Mouse (Mus musculus) left cerebral cortex, adult 2 months (tissue): Measurements from ENCODE around the gene 1700007K13Rik. TPM values are rescaled to one million over a fixed set of nuclear protein-coding genes. Genes with fewer than 3 reads are reported as not detected.
A peak's percentile ranks its signal among the peaks of the same experiment; 100 is the strongest.

ENCODE experiments used
- DNase-seq, 2 experiments: peaks; one replicate each; pipeline ENCODE4 v3.0.0; 2021 to 2022; ENCODE audit warnings: low spot score in 2 of 2, mixed read lengths in 1 of 2; ENCODE audit errors: extremely low spot score in 1 of 2
- H3K27ac ChIP-seq: fragments of 200-600 bp; 2 replicates; pipeline ENCODE4 v1.8.1; 2022
- H3K4me3 ChIP-seq: fragments of 200-600 bp; 2 replicates; pipeline ENCODE4 v1.8.1; 2022
- CTCF ChIP-seq: fragments of 200-600 bp; IDR thresholded peaks from 2 replicates; pipeline ENCODE4 v1.8.1; 2022; ENCODE audit warnings: antibody characterized with exemption, mild to moderate bottlenecking, moderate library complexity
- intact Hi-C: fragments of 180-260 bp; cut with DNase I; formaldehyde crosslinking; loops from one replicate; pipeline ENCODE4 v1.15.1; 2025
- total RNA-seq, 2 experiments: library from RNA; stranded (reverse); gene quantifications; 2 replicates each; pipeline ENCODE4 v1.2.3; 2021

1700007K13Rik gene
- total RNA-seq, 2 experiments from 2014 or later, result 4.2 TPM

DNA sequence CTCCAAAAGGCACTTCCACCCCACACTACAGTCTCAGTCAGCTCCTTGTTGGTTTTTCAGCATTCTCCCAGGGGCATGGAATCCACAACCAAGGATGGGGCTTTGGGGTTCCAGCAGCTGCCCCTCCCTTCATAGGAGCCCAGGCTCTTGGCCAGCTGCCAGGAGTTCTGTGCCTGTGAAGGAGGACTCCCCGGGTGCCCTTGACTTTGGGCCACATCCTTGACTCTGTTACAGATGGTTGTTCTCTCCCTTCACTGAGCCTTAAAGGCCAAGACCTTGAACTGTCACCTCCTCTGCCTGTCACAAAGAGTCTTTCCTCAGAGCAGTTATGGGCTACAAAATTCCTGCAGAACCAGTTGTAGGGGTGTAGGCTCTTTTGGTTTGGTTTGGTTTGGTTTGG is 33.3 kb downstream of the 1700007K13Rik start:
- Histone ChIP-seq H3K27ac (no peak overlapping the region), H3K4me3 (no peak overlapping the region)
- intact Hi-C loops, result no loop called here
- no peak for TF ChIP-seq CTCF
- DNase-seq, result no peak

DNA sequence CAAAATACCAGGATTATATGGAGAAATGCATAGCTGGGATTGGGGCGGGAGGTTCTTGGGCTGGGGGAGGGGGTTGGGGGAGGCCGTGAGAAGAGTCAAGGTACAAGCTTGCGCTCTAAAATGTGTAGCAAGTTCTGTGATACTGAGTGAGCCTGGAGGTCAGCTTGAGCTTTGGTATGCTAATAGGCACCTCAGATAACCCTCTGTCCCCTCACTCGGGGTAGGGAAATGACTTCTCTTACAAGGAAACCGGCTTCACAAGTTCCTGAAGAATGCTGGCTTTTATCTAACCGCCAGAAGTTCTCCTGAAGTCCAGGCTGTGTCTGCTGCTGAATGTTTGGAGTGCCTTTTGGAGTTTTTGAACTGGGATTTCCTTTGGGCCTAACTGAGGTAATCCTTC is 35.3 kb downstream of the 1700007K13Rik start:
- intact Hi-C loops, result no loop called here
- no peak for DNase-seq

DNA sequence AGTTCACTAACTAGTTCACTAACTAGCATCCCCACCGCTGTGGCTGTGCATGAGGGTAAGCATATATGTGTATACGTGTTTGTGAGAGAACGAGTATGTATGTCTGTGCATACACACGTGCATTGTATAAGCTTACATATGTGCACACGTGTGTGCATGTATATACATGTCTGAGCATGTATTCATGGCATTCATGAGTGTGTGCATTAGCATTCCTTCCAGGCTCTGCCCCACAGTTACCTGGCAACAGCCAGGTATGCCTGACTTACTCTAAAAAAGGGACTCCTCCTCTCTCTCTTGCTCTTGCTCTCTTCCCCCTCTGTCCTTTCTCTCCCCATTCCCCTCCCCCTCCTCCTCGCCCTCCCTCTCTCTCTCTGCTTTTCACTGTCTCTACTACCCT is 38.9 kb downstream of the 1700007K13Rik start:
- no peak for TF ChIP-seq CTCF
- no peak overlapping the region for H3K27ac ChIP-seq
- intact Hi-C loops, result loop anchor here (10.0 kb wide), 1 partner anchor 872 kb away; no protein-coding TSS in a partner anchor
- no peak for DNase-seq
- no peak overlapping the region for H3K4me3 ChIP-seq

More for the DNA sequence above, 35.3 kb downstream of the 1700007K13Rik start:
- no peak overlapping the region for H3K4me3 ChIP-seq
- TF ChIP-seq CTCF, result no peak
- H3K27ac ChIP-seq, result no peak overlapping the region

DNA sequence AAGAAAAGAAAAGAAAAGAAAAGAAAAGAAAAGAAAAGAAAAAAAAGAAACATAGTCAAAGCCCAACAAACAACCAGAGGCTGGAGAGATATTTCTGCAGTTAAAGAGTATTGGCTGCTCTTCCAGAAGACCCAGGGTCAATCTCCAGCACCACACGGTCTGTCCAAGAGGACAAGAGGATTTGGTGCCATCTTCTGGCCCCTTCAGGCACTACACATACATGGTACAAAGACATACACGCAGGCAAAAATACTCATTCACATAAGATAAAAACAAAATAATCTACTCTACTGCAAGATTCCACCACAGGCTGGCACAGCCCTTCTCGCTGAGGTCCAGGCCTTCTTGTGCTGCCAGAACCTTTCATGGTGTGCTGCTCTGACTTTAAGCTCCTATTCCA is 43.0 kb downstream of the 1700007K13Rik start:
- H3K4me3 ChIP-seq, result no peak overlapping the region
- intact Hi-C loops, result loop anchor here (10.0 kb wide), 1 partner anchor 868 kb away; no protein-coding TSS in a partner anchor
- TF ChIP-seq CTCF, result peak; percentile 59
- H3K27ac ChIP-seq, result no peak overlapping the region
- DNase-seq, result no peak

DNA sequence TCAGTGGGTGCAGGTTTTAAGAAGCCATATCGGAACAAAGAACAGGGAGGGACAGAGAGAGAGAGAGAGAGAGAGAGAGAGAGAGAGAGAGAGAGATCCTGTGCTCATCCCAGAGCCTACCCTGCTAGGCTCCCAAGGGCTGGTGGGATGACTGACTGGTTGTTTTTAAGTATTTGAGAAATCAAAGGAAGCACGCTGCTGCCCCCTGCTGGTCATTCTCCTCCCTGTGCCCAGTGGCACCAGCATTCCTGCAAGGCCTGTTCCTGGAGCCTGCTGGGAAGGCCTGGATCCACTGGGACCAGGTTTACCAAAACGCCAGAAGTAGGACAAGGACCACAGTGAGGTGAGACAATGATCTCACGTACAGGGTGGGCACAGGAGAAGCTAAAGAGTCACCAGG is 46.2 kb downstream of the 1700007K13Rik start:
- peak; percentile 90 for TF ChIP-seq CTCF
- H3K4me3 ChIP-seq, result no peak overlapping the region
- H3K27ac ChIP-seq, result no peak overlapping the region
- DNase-seq, result peak; percentile 89 to 96
- intact Hi-C loops, result loop anchor here (1.0 to 10.0 kb wide), 3 partner anchors 435 to 865 kb away; no protein-coding TSS in a partner anchor

DNA sequence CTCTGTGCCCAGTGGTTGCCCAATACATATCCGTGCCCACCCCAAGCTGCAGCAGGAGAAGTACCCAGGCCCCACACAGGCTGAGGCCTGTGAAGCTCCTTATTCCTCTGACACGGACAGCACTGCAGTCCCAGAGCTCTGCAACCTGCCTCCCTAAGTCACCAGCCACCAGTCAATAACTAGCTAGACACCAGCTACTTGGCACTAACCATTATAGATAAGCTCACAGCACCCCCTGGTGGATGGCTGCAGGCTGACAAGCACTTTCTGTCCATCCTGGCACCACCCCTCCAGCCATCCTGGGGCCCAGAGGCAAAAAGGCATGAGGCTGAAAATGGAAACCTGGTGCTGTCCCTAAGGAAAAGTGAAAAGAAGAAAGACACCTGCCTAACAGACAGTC is 48.1 kb downstream of the 1700007K13Rik start:
- no peak overlapping the region for H3K4me3 ChIP-seq
- H3K27ac ChIP-seq, result no peak overlapping the region; the same call in 1 of the 2 replicates
- DNase-seq, result peak; percentile 84 to 94
- TF ChIP-seq CTCF, result peak; percentile 93
- intact Hi-C loops, result loop anchor here (1.0 kb wide), 2 partner anchors 214 to 492 kb away; no protein-coding TSS in a partner anchor

DNA sequence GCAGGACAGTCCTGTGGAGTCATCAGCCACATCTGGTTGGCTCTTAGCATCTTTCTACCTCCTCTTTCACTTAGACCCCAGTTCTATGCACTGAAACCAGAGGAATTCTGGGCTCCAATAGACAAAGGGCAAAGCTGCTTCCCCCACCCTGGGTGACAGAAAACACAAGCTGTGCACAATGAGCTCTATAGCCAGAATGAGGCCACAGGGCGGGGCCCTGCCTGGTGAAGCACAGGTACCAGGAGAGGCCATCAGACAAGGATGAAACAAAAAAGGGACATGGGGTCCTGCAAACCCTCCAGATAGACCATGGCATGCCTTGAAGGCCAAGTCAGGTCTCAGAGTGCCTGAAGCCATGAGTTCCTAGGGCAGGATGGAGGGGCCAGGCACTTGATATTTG is 49.6 kb downstream of the 1700007K13Rik start:
- Histone ChIP-seq H3K4me3 (no peak overlapping the region), H3K27ac (no peak overlapping the region; the same call in 1 of the 2 replicates)
- DNase-seq, result no peak
- intact Hi-C loops, result no loop called here
- no peak for TF ChIP-seq CTCF

DNA sequence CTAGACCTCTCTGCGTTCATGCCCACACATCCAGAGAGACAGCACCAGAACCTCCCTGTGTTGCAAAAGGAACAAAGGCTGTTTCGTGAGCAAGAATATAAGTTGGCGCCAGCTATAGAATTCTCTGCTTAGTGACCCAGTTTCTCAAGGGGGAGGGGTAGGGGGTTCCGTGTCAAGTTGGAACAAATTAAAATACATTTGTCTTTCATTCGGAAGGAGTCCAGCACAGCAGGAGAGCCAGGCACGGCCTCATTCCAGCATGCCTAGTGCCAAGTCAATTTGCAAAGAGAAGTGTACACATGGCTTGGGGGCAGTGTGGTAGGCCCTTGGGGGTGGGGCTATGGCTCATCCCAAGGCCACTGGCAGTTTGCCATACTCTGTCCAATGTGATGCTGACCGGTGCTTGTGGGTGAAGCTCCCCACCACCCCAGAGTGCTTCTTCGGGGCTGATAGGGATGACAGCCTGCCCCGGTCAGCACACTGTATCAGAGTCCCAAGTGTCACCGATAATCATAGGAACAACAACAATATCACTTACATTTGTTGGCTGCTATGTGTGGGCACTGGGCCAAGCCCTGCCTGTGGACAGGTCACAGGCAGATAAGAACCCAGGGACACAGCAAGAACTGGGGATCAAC is 50.6 kb downstream of the 1700007K13Rik start:
- no peak for TF ChIP-seq CTCF
- peak; percentile 48 to 66 for DNase-seq
- intact Hi-C loops, result loop anchor here (1.0 kb wide), 1 partner anchor 28 kb away; no protein-coding TSS in a partner anchor
- no peak overlapping the region for H3K4me3 ChIP-seq
- H3K27ac ChIP-seq, result peak overlapping the region; percentile 92

DNA sequence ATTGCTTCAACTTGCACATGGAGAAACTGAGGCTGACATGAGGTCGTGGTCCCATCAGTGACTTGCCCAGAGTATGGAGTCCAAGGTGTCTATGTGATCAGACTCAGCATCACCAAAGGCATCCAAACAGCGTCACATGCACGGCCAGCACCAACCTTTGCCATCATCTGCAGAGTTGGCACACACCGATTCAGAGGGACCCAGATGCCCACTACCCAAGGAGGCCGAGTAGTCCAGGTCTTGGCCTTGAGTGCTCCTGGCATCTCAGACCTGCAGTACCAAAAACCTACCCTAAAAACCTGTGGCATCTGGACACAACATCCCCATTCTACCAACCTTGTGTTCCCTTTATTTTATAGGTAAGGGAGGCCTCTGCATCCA is 51.4 kb downstream of the 1700007K13Rik start:
- H3K4me3 ChIP-seq, result no peak overlapping the region
- no peak for DNase-seq
- no peak for TF ChIP-seq CTCF
- H3K27ac ChIP-seq, result peak overlapping the region; percentile 92
- intact Hi-C loops, result loop anchor here (1.0 kb wide), 1 partner anchor 27 kb away; no protein-coding TSS in a partner anchor

DNA sequence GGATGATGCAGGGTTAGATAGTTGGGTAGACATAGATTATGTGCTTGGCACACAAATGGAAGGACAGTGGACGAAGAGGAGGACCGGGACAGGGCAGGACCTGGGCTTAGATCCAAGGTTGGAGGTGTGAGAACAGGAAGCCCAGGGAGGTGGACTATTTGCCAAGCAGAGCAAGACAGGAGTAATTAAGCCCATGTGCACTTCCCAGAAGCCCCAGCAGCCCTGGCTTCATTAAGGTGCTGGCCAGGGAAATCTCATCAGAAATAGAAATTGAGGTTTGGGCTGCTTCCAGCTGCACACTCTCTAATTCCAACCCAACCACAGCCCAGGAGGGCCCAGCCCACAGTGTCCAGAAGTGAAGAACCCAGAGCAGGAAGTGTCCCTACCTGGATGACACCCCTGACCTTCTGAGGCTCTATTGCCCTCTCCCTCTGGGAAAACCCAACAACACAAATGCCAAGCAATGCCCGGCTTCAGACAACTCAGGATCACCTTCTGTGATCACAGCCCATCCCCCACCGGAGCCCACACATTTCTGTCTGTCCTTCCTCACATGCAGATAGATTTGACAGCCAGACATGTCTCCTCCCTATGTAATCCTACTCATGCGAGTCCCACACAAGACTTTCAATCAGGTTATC is 51.9 kb downstream of the 1700007K13Rik start:
- intact Hi-C loops, result no loop called here
- peak overlapping the region; percentile 92 for H3K27ac ChIP-seq
- DNase-seq, result no peak
- no peak overlapping the region for H3K4me3 ChIP-seq
- TF ChIP-seq CTCF, result no peak

DNA sequence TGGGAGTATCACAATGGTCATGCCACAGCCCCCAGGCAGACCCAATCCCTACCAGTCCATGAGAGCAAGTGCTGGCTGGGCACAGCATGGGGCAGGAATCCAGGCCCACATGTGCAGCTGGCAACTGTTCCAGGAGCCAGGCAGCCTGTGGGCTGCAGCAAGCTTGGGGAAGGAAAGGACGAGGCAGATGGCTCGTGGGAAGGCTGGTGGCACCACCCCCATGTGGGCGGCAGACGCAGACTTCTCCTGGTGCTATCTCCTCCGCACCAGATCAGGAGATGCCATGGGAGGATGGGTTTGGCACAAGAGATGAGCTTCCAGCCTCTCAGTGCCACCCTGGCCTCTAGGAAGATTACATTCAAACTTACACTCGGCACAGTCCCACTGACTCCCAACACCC is 53.2 kb downstream of the 1700007K13Rik start:
- intact Hi-C loops, result loop anchor here (1.0 kb wide), 4 partner anchors 35 to 345 kb away; no protein-coding TSS in a partner anchor
- Histone ChIP-seq H3K27ac (peak overlapping the region; percentile 92), H3K4me3 (no peak overlapping the region)
- no peak for TF ChIP-seq CTCF
- peak; percentile 86 to 93 for DNase-seq

Other genes with a start within 250 kb of the 1700007K13Rik start
- 10 to 100 TPM; 27.9 TPM for gene Ppp1r26, start 19.5 kb downstream of the 1700007K13Rik start, total RNA-seq
- 10 to 100 TPM; 36.1 to 36.8 TPM for gene Mrps2, start 1.7 kb upstream of the 1700007K13Rik start, total RNA-seq
- gene Gbgt1, start 30.6 kb upstream of the 1700007K13Rik start, total RNA-seq, result 1 to 10 TPM; 1.8 to 2.9 TPM
- gene Gm10134, start 39.8 kb upstream of the 1700007K13Rik start, total RNA-seq, result 1 to 10 TPM in 1 of 2 experiments, not detected in 1; 1.9 TPM
- gene Ralgds, start 46.8 kb upstream of the 1700007K13Rik start, total RNA-seq, result 10 to 100 TPM; 81.1 to 92.6 TPM
- not detected for gene Cel, start 97.1 kb upstream of the 1700007K13Rik start, total RNA-seq
- gene Gtf3c5, start 117.4 kb upstream of the 1700007K13Rik start, total RNA-seq, result 10 to 100 TPM; 18.3 TPM
- gene Gfi1b, start 155.7 kb upstream of the 1700007K13Rik start, total RNA-seq, result not detected
- gene Tsc1, start 174.9 kb upstream of the 1700007K13Rik start, total RNA-seq, result 10 to 100 TPM; 53.8 to 57.2 TPM
- not detected for gene Spaca9, start 233.4 kb upstream of the 1700007K13Rik start, total RNA-seq
- 1 to 10 TPM; 1.1 to 1.7 TPM for gene Ak8, start 233.8 kb upstream of the 1700007K13Rik start, total RNA-seq